Mouse (Mus musculus): Measurements from ENCODE around the gene Podxl. TPM values are rescaled to one million over a fixed set of nuclear protein-coding genes. Genes with fewer than 3 reads are reported as not detected.

The Podxl gene
- polyA plus RNA-seq, 1 experiment from 2014 or later, result 7.5 TPM

GRCm38 (mm10) chr6:31521491-31522355, 42.1 kb downstream of the Podxl start:
- no peaks in the 10 kb centered on the region for H3K9me3 ChIP-seq
- no peak overlapping the region for H3K9ac ChIP-seq
- peaks cover 9% of the 10 kb centered on the region; the same call in 1 of the 2 replicates for H3K4me1 ChIP-seq
- no peak overlapping the region for H3K27ac ChIP-seq
- 86% methylated on average over 8 of the region's 8 CpGs for WGBS
- H3K4me2 ChIP-seq, result no peak overlapping the region
- peaks cover 6% of the 10 kb centered on the region; the same call in 1 of the 2 replicates for H3K36me3 ChIP-seq
- no peaks in the 10 kb centered on the region for H3K27me3 ChIP-seq
- H3K4me3 ChIP-seq, result no peak overlapping the region
- ATAC-seq (ENCODE audit: insufficient number of reproducible peaks, insufficient read depth, low FRiP score, low TSS enrichment, low read depth), result no peak

GRCm38 (mm10) chr6:31520486-31521215, 43.1 kb downstream of the Podxl start:
- WGBS, result 69% methylated on average over 7 of the region's 7 CpGs
- H3K9ac ChIP-seq, result no peak overlapping the region
- no peak overlapping the region for H3K4me2 ChIP-seq
- H3K4me3 ChIP-seq, result no peak overlapping the region
- no peak for ATAC-seq (ENCODE audit: insufficient number of reproducible peaks, insufficient read depth, low FRiP score, low TSS enrichment, low read depth)
- H3K27me3 ChIP-seq, result no peaks in the 10 kb centered on the region
- peaks cover 6% of the 10 kb centered on the region; the same call in 1 of the 2 replicates for H3K36me3 ChIP-seq
- no peak overlapping the region for H3K27ac ChIP-seq
- no peaks in the 10 kb centered on the region for H3K9me3 ChIP-seq
- H3K4me1 ChIP-seq, result peaks cover 9% of the 10 kb centered on the region; the same call in 1 of the 2 replicates

- H3K36me3 ChIP-seq, result peaks cover 14% of the 10 kb centered on the region; the same call in 1 of the 2 replicates
Measured at GRCm38 (mm10) chr6:31519001-31519471, 44.7 kb downstream of the Podxl start.

GRCm38 (mm10) chr6:31518338-31518698, 45.5 kb downstream of the Podxl start:
- Histone ChIP-seq H3K27ac (no peak overlapping the region), H3K36me3 (peaks cover 15% of the 10 kb centered on the region; the same call in 1 of the 2 replicates), H3K27me3 (no peaks in the 10 kb centered on the region), H3K4me1 (peaks cover 9% of the 10 kb centered on the region; the same call in 1 of the 2 replicates), H3K4me2 (no peak overlapping the region), H3K4me3 (no peak overlapping the region), H3K9me3 (no peaks in the 10 kb centered on the region), H3K9ac (no peak overlapping the region)
- ATAC-seq (ENCODE audit: insufficient number of reproducible peaks, insufficient read depth, low FRiP score, low TSS enrichment, low read depth), result no peak
- WGBS, result 79% methylated on average over 2 of the region's 2 CpGs

More at GRCm38 (mm10) chr6:31519001-31519471, 44.7 kb downstream of the Podxl start:
- H3K27me3 ChIP-seq, result no peaks in the 10 kb centered on the region
- H3K9ac ChIP-seq, result no peak overlapping the region
- H3K4me3 ChIP-seq, result no peak overlapping the region
- WGBS, result 74% methylated on average over 8 of the region's 8 CpGs
- no peak overlapping the region for H3K27ac ChIP-seq
- H3K4me2 ChIP-seq, result no peak overlapping the region
- no peaks in the 10 kb centered on the region for H3K9me3 ChIP-seq
- H3K4me1 ChIP-seq, result peaks cover 9% of the 10 kb centered on the region; the same call in 1 of the 2 replicates
- ATAC-seq (ENCODE audit: insufficient number of reproducible peaks, insufficient read depth, low FRiP score, low TSS enrichment, low read depth), result no peak

- no peak for ATAC-seq (ENCODE audit: insufficient number of reproducible peaks, insufficient read depth, low FRiP score, low TSS enrichment, low read depth)
Measured at GRCm38 (mm10) chr6:31517681-31518337, 46.0 kb downstream of the Podxl start.

GRCm38 (mm10) chr6:31513726-31514125, 50.1 kb downstream of the Podxl start:
- peaks cover 26% of the 10 kb centered on the region for H3K36me3 ChIP-seq
- H3K4me3 ChIP-seq, result no peak overlapping the region
- H3K4me2 ChIP-seq, result no peak overlapping the region
- H3K4me1 ChIP-seq, result no peaks in the 10 kb centered on the region
- 80% methylated on average over 6 of the region's 6 CpGs for WGBS
- H3K27me3 ChIP-seq, result no peaks in the 10 kb centered on the region
- no peaks in the 10 kb centered on the region for H3K9me3 ChIP-seq
- H3K9ac ChIP-seq, result no peak overlapping the region
- H3K27ac ChIP-seq, result no peak overlapping the region
- ATAC-seq (ENCODE audit: insufficient number of reproducible peaks, insufficient read depth, low FRiP score, low TSS enrichment, low read depth), result no peak

More at GRCm38 (mm10) chr6:31517681-31518337, 46.0 kb downstream of the Podxl start:
- Histone ChIP-seq H3K4me3 (no peak overlapping the region), H3K9me3 (no peaks in the 10 kb centered on the region), H3K4me1 (peaks cover 9% of the 10 kb centered on the region; the same call in 1 of the 2 replicates), H3K9ac (no peak overlapping the region), H3K27me3 (no peaks in the 10 kb centered on the region), H3K36me3 (peaks cover 19% of the 10 kb centered on the region; the same call in 1 of the 2 replicates), H3K27ac (0 out of 2 replicates have a peak overlapping the region, but pooled peaks have one; percentile 16), H3K4me2 (no peak overlapping the region)
- WGBS, result 74% methylated on average over 9 of the region's 9 CpGs

- 92% methylated on average over 2 of the region's 2 CpGs for WGBS
- no peak overlapping the region for H3K9ac ChIP-seq
- no peak overlapping the region for H3K27ac ChIP-seq
- H3K4me1 ChIP-seq, result no peaks in the 10 kb centered on the region
- no peak overlapping the region for H3K4me3 ChIP-seq
- H3K4me2 ChIP-seq, result no peak overlapping the region
- H3K9me3 ChIP-seq, result no peaks in the 10 kb centered on the region
- no peak for ATAC-seq (ENCODE audit: insufficient number of reproducible peaks, insufficient read depth, low FRiP score, low TSS enrichment, low read depth)
- peaks cover 34% of the 10 kb centered on the region for H3K36me3 ChIP-seq
- no peaks in the 10 kb centered on the region for H3K27me3 ChIP-seq
Measured at GRCm38 (mm10) chr6:31502614-31503013, 61.2 kb downstream of the Podxl start.

- no peaks in the 10 kb centered on the region for H3K9me3 ChIP-seq
- no peaks in the 10 kb centered on the region for H3K27me3 ChIP-seq
- peaks cover 46% of the 10 kb centered on the region for H3K36me3 ChIP-seq
- no peak overlapping the region for H3K4me2 ChIP-seq
- ATAC-seq (ENCODE audit: insufficient number of reproducible peaks, insufficient read depth, low FRiP score, low TSS enrichment, low read depth), result no peak
- no peak overlapping the region for H3K4me3 ChIP-seq
- no peak overlapping the region for H3K27ac ChIP-seq
- no peak overlapping the region for H3K9ac ChIP-seq
- H3K4me1 ChIP-seq, result no peaks in the 10 kb centered on the region
Measured at GRCm38 (mm10) chr6:31500691-31501090, 63.1 kb downstream of the Podxl start.

- Histone ChIP-seq H3K36me3 (peaks cover 48% of the 10 kb centered on the region), H3K4me1 (no peaks in the 10 kb centered on the region), H3K4me2 (no peak overlapping the region), H3K9me3 (no peaks in the 10 kb centered on the region), H3K27me3 (no peaks in the 10 kb centered on the region), H3K27ac (no peak overlapping the region), H3K9ac (no peak overlapping the region), H3K4me3 (no peak overlapping the region)
- 90% methylated on average over 2 of the region's 2 CpGs for WGBS
- no peak for ATAC-seq (ENCODE audit: insufficient number of reproducible peaks, insufficient read depth, low FRiP score, low TSS enrichment, low read depth)
Measured at GRCm38 (mm10) chr6:31500260-31500659, 63.5 kb downstream of the Podxl start.

GRCm38 (mm10) chr6:31499836-31500235, 63.9 kb downstream of the Podxl start:
- H3K9ac ChIP-seq, result no peak overlapping the region
- no peak overlapping the region for H3K4me2 ChIP-seq
- no peaks in the 10 kb centered on the region for H3K9me3 ChIP-seq
- H3K4me3 ChIP-seq, result no peak overlapping the region
- 87% methylated on average over 10 of the region's 10 CpGs for WGBS
- H3K36me3 ChIP-seq, result peaks cover 49% of the 10 kb centered on the region
- no peak for ATAC-seq (ENCODE audit: insufficient number of reproducible peaks, insufficient read depth, low FRiP score, low TSS enrichment, low read depth)
- H3K27ac ChIP-seq, result no peak overlapping the region
- no peaks in the 10 kb centered on the region for H3K27me3 ChIP-seq
- H3K4me1 ChIP-seq, result no peaks in the 10 kb centered on the region

- H3K9me3 ChIP-seq, result no peaks in the 10 kb centered on the region
- no peak overlapping the region for H3K4me2 ChIP-seq
- no peaks in the 10 kb centered on the region for H3K4me1 ChIP-seq
- H3K36me3 ChIP-seq, result peaks cover 35% of the 10 kb centered on the region
- WGBS, result 77% methylated on average over 2 of the region's 2 CpGs
- no peak for ATAC-seq (ENCODE audit: insufficient number of reproducible peaks, insufficient read depth, low FRiP score, low TSS enrichment, low read depth)
- H3K9ac ChIP-seq, result no peak overlapping the region
- no peaks in the 10 kb centered on the region for H3K27me3 ChIP-seq
- no peak overlapping the region for H3K4me3 ChIP-seq
- no peak overlapping the region for H3K27ac ChIP-seq
Measured at GRCm38 (mm10) chr6:31496227-31496626, 67.6 kb downstream of the Podxl start.
